Mouse (Mus musculus): ENCODE results near the gene Gal3st2c.
"Not testable (repeated sequence)": the region's sequence is repeated elsewhere in the genome, so short reads cannot be mapped to it uniquely, and the experiment has no call there.

Gal3st2c gene

DNA sequence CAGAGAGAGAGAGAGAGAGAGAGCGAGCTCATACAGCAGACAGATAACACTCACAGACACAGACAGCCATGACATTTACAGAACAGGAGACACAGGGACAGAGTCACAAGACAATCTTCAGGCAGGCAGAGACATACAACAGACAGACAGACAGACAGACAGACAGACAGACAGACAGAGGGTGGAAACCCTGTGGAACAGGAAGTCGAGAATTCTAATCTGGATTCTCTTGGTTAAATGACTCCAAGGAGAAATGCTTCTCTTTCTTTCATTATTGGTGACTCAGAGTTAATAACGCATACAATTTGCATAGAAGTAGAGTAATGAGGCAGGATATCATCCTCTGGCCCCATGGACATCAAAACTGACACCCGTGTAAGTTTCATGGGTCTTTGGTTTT lies 56.2 kb downstream of the Gal3st2c start:
- DNase-seq (ENCODE audit: low spot score), result no peak

DNA sequence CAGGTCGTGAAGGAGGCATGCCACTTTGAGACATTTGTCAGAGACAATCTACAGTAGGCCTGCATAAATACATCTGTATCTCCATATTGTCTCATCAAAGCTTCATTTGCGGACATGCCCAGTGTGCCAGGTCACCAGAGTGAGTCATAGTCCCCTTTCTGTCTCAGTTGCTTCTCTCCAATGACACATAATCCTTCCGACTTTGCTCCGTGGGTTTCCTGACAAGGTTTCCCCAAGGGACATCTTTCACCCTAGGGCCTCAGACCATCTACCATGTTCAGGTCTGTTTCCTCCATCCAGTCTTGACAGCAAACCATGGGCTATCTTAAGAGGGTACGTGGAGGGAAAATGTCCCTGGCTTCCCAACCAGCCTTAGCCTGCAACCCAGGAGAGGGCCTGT lies 60.8 kb downstream of the Gal3st2c start:
- no peak for DNase-seq (ENCODE audit: low spot score)

DNA sequence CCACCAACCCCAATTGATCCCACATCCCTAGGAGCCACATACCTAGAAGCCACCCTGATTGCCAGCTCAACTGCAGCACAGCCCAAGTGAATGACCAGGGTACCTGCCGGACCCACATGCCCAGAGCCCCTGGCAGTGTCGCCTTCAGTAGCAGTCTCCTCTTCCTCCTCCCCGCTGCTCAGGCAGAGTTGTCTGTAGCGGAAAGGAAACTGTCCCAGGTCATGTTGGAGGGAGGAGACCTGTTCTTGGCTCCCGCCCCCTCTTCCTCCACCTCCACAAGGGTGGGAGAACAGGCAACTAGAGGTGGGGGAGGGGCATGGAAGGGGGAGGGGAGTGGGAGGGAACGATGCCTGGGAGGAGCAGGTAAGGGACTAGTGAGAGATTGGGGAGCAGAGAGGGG lies 62.1 kb downstream of the Gal3st2c start, which contains the start of gene Pdcd1:
Gene Pdcd1, minus strand, starts transcription at position 181 of the 400 bp plus-strand sequence.
- DNase-seq (ENCODE audit: low spot score), result no peak

DNA sequence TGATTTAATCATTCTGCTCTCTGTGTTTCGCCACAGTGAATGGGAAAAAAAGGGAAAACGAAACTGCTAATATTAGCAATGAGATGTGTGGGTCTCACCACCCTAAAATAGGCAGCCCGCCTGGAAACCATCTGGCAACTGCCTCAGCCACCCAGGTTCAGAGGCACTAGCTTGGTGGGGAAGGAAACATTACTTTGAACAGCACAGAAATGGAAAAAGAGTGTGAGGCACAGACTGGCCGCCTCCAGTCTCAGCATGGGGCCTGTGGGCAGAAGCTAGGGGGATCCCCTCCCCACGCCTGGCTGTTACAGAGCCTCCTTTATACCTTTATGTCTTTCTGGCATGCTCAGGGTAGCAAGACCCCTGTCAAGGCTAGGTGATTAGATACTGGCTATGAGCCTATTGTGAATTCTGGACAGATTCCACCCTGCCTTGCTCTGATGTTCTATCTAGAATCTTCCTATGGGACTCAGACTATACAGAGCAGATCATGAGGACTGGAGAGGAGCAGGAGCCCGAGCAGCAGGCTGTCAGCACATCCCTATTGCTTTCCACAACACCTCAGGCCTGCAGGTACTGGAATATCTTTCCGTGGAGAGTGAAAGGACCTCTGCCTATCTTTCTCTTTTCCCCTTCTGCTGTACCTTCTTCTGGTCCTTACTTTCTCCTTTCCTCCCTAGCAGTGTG lies 63.4 kb downstream of the Gal3st2c start:
- DNase-seq (ENCODE audit: low spot score), result no peak

DNA sequence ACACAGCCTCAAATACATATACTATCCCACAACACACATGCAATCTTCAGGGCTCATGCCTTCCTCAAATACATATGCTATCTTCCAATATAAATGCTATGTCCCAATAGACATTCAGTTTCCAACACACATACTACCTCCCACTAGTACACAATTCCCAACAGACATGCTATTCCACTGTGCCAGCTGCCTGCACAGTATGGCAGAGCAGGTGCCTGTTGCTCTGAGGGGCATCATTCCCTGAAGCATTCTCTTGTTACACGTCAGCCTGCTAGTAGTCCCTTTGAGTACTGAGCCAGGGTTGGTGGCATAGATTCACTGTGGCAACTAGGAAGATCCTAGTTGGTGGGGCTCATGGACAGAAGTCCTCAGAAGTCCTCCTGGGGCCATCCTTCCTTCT lies 64.2 kb downstream of the Gal3st2c start:
- no peak for DNase-seq (ENCODE audit: low spot score)

DNA sequence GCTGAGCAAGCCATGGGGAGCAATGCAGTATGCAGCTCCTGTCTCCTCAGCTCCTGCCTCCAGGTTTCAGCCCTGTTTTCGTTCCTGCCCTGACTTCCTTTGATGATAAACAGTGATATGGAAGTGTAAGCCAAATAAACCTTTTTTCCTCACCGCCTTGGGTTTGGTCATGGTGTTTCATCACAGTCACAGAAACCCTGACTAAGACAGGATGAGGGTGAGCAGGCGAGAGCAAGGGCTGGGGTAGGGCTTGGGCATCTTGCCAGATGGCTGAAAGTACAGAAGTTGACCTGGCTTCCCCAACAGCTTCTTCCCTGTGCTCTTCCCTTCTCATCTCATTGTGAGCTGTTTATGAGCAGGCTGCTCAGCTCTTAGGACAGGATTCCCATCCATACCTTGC lies 65.7 kb downstream of the Gal3st2c start:
- no peak for DNase-seq (ENCODE audit: low spot score)

DNA sequence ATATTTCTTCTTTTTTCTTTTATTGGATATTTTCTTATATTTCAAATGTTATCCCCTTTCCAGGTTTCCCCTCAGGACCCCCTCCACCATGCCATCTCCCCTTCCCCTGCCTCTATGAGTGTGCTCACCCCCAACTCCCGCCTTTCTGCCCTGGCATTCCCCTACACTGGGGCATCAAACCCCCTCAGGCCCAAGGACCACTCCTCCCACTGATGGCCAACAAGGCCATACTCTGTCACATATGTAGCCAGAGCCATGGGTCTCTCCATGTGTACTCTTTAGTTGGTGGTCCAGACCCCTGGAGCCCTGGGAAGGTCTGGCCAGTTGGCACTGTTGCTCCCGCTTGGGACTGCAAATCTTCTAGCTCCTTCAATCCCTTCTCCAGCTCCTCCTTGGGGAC lies 67.1 kb downstream of the Gal3st2c start:
- DNase-seq (ENCODE audit: low spot score), result no peak

DNA sequence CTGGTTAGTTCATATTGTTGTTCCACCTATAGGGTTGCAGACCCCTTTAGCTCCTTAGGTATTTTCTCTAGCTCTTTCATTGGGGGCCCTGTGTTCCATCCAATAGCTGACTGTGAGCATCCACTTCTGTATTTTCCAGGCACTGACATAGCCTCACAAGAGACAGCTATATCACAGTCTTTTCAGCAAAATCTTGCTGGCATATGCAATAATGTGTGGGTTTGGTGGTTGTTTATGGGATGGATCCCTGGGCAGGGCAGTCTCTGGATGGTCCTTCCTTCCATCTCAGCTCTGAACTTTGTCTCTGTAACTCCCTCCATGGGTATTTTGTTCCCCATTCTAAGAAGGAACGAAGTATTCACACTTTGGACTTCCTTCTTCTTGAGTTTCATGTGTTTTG lies 68.0 kb downstream of the Gal3st2c start:
- not testable (repeated sequence) for DNase-seq (ENCODE audit: low spot score)
